Mouse (Mus musculus): Measurements from ENCODE around the gene Gm8362.
"Not testable (repeated sequence)": the region's sequence is repeated elsewhere in the genome, so short reads cannot be mapped to it uniquely, and the experiment has no call there.

Gm8362 gene

GRCm38 (mm10) chr14:6774311-6774710, at the start of gene Gm8362:
TSS of gene Gm8362 (minus strand) at chr14:6774411.
- DNase-seq (ENCODE audit: low spot score in 2 of 2): not testable (repeated sequence)

GRCm38 (mm10) chr14:6823297-6823696, 49.1 kb upstream of the Gm8362 start:
- DNase-seq (ENCODE audit: low spot score in 2 of 2): not testable (repeated sequence)

- peak in 1 of 2 experiments; percentile 22 for DNase-seq (ENCODE audit: low spot score in 2 of 2)
Observed at GRCm38 (mm10) chr14:6757231-6757536, 17.0 kb downstream of the Gm8362 start.

- peak; percentile 21 to 23 for DNase-seq (ENCODE audit: low spot score in 2 of 2)
Observed at GRCm38 (mm10) chr14:6756384-6757230, 17.6 kb downstream of the Gm8362 start.

- not testable (repeated sequence) for DNase-seq (ENCODE audit: low spot score in 2 of 2)
Observed at GRCm38 (mm10) chr14:6742232-6742631, 32.0 kb downstream of the Gm8362 start, which contains the start of gene Gm3636. TSS of gene Gm3636 (minus strand) at chr14:6742332.

- DNase-seq (ENCODE audit: low spot score in 2 of 2): not testable (repeated sequence)
Observed at GRCm38 (mm10) chr14:6720151-6720550, 54.1 kb downstream of the Gm8362 start, which contains the start of gene Gm8050. TSS of gene Gm8050 (minus strand) at chr14:6720251.

Measured in right cerebral cortex, postnatal 10 days (tissue).